Mouse (Mus musculus): ENCODE data around the gene Kif1b. TPM values are rescaled to one million over a fixed set of nuclear protein-coding genes. Genes with fewer than 3 reads are reported as not detected.

Kif1b gene
- polyA plus RNA-seq, 1 experiment from 2014 or later, result 50.7 TPM

DNA sequence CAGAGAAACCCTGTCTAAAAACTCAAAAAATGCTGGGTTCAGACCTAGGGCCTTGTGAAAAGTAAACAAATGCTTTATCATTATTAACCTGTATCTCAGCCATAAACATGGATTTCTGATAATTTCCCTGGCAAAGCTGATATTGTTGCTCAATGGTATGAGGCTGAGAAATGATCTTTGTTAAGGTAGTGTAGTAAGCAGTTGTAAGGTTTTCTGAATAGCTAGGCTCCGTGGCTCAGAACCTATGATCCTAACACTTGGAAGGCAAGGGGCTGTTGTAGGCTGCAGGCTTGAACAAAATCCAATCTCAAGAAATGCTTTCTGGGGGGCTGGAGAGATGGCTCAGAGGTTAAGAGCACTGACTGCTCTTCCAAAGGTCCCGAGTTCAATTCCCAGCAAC lies 118.9 kb downstream of the Kif1b start:
- H3K4me3 ChIP-seq (ENCODE audit: low read depth, low read length), result no peak overlapping the region
- H3K9ac ChIP-seq (replicated peaks; ENCODE audit: low read depth, low read length), result no peak overlapping the region
- no peaks in the 10 kb centered on the region for H3K27me3 ChIP-seq (ENCODE audit: control insufficient read depth, insufficient read depth, low read length)
- H3K27ac ChIP-seq (ENCODE audit: low read length), result no peak overlapping the region
- no peak for ATAC-seq (ENCODE audit: insufficient number of reproducible peaks, insufficient read depth, low FRiP score, low read depth)
- H3K4me1 ChIP-seq (ENCODE audit: control insufficient read depth, insufficient read depth, low read length), result no peaks in the 10 kb centered on the region
- H3K9me3 ChIP-seq (ENCODE audit: control insufficient read depth, low read depth, low read length), result no peaks in the 10 kb centered on the region
- H3K4me2 ChIP-seq (replicated peaks; ENCODE audit: low read depth, low read length), result no peak overlapping the region
- 79% methylated on average over 2 of the region's 2 CpGs for WGBS
- H3K36me3 ChIP-seq (ENCODE audit: control insufficient read depth, insufficient read depth, low read length), result peaks cover 23% of the 10 kb centered on the region

DNA sequence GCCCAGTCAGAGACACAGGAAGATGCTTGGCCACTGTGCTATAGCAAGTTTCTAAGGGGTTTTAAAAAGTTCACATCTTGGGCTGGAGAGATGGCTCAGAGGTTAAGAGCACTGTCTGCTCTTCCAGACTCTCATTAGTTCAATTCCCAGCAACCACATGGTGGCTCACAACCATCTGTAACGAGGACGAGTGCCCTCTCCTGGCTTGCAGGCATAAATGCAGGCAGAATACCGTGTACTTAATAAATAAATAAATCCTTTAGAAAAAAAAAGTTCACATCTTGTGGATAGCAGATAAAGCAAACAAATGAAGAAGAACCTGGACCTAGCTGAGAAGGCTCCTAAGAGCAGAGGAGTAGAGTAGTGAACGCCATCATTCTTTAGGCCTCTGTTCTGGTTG lies 124.7 kb downstream of the Kif1b start:
- no peak for ATAC-seq (ENCODE audit: insufficient number of reproducible peaks, insufficient read depth, low FRiP score, low read depth)
- H3K4me1 ChIP-seq (ENCODE audit: control insufficient read depth, insufficient read depth, low read length), result 0 out of 2 replicates have a peak, but pooled peaks cover 4% of the 10 kb centered on the region
- peaks cover 37% of the 10 kb centered on the region for H3K36me3 ChIP-seq (ENCODE audit: control insufficient read depth, insufficient read depth, low read length)
- no peak overlapping the region for H3K9ac ChIP-seq (replicated peaks; ENCODE audit: low read depth, low read length)
- WGBS, result 63% methylated on average over 4 of the region's 4 CpGs
- no peaks in the 10 kb centered on the region for H3K27me3 ChIP-seq (ENCODE audit: control insufficient read depth, insufficient read depth, low read length)
- no peak overlapping the region for H3K27ac ChIP-seq (ENCODE audit: low read length)
- no peaks in the 10 kb centered on the region for H3K9me3 ChIP-seq (ENCODE audit: control insufficient read depth, low read depth, low read length)
- H3K4me3 ChIP-seq (ENCODE audit: low read depth, low read length), result no peak overlapping the region
- no peak overlapping the region for H3K4me2 ChIP-seq (replicated peaks; ENCODE audit: low read depth, low read length)

DNA sequence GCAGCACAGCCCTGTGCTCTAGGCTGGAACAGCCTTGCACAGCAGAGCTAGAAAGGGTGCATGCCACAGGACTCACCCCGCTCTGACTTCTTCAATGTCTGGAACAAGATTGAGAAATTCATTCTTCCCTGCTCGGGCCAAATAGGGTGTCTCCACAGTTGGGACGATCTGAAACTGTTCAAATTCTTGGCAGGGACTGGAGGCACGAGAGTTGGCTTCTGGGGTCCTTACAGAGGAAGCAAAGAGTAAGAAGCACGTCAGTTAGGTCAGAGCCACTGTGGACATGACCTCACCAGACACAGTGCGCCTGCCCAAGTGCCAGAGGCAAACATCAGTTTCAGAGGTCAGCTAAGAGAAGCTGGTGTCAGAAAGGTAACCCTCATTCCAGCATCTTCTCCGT lies 125.3 kb downstream of the Kif1b start:
- H3K36me3 ChIP-seq (ENCODE audit: control insufficient read depth, insufficient read depth, low read length), result peaks cover 32% of the 10 kb centered on the region
- H3K9ac ChIP-seq (replicated peaks; ENCODE audit: low read depth, low read length), result no peak overlapping the region
- no peak overlapping the region for H3K27ac ChIP-seq (ENCODE audit: low read length)
- 89% methylated on average over 7 of the region's 7 CpGs for WGBS
- H3K4me2 ChIP-seq (replicated peaks; ENCODE audit: low read depth, low read length), result no peak overlapping the region
- H3K27me3 ChIP-seq (ENCODE audit: control insufficient read depth, insufficient read depth, low read length), result no peaks in the 10 kb centered on the region
- H3K4me1 ChIP-seq (ENCODE audit: control insufficient read depth, insufficient read depth, low read length), result 0 out of 2 replicates have a peak, but pooled peaks cover 4% of the 10 kb centered on the region
- no peaks in the 10 kb centered on the region for H3K9me3 ChIP-seq (ENCODE audit: control insufficient read depth, low read depth, low read length)
- ATAC-seq (ENCODE audit: insufficient number of reproducible peaks, insufficient read depth, low FRiP score, low read depth), result no peak
- no peak overlapping the region for H3K4me3 ChIP-seq (ENCODE audit: low read depth, low read length)

DNA sequence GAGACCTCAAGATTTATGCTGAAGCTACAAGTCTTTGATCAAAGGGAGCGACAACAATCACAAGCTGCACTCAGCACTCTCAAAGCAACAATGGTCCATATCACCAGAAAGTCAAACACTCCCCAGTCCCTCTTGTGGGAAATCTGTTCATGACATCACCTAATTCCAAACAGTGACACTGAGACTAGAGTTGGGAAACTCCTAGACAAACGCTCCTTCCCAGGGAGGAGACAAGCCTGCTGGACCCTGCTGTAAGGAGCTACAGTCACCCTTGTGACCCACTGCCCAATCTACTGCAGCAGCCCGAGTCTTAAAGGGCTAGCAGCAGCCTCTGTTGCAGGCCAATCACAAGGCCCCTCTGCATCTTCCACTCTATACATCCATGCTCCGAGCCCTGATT lies 127.9 kb downstream of the Kif1b start:
- H3K4me3 ChIP-seq (ENCODE audit: low read depth, low read length), result no peak overlapping the region
- no peaks in the 10 kb centered on the region for H3K27me3 ChIP-seq (ENCODE audit: control insufficient read depth, insufficient read depth, low read length)
- H3K4me1 ChIP-seq (ENCODE audit: control insufficient read depth, insufficient read depth, low read length), result 0 out of 2 replicates have a peak, but pooled peaks cover 4% of the 10 kb centered on the region
- 54% methylated on average over 4 of the region's 4 CpGs for WGBS
- peak; percentile 48; the same call in 1 of the 2 replicates for ATAC-seq (ENCODE audit: insufficient number of reproducible peaks, insufficient read depth, low FRiP score, low read depth)
- peaks cover 25% of the 10 kb centered on the region for H3K36me3 ChIP-seq (ENCODE audit: control insufficient read depth, insufficient read depth, low read length)
- H3K4me2 ChIP-seq (replicated peaks; ENCODE audit: low read depth, low read length), result no peak overlapping the region
- no peak overlapping the region for H3K9ac ChIP-seq (replicated peaks; ENCODE audit: low read depth, low read length)
- H3K27ac ChIP-seq (ENCODE audit: low read length), result peak overlapping the region; percentile 55; the same call in 1 of the 2 replicates
- no peaks in the 10 kb centered on the region for H3K9me3 ChIP-seq (ENCODE audit: control insufficient read depth, low read depth, low read length)

DNA sequence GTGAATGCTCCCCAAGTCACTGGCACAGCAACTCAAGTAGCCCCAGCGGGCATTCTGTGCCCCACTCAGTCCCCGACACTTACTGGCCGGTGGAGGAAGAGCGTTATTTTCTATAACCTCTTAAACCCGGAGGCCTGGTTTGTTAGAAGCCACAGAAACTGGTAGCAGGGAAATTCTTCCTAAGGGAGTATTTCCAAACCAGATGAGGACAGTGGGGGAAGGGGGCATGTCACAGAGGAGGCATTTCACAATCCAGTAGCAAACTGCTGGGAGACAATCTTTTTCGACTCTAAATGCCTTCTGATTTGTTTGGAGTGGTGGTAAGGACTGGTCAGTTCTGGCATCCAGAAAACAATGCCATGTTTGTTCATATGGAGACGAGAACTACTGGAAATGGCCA lies 128.3 kb downstream of the Kif1b start:
- no peak overlapping the region for H3K4me3 ChIP-seq (ENCODE audit: low read depth, low read length)
- no peak overlapping the region for H3K4me2 ChIP-seq (replicated peaks; ENCODE audit: low read depth, low read length)
- H3K9ac ChIP-seq (replicated peaks; ENCODE audit: low read depth, low read length), result no peak overlapping the region
- no peaks in the 10 kb centered on the region for H3K9me3 ChIP-seq (ENCODE audit: control insufficient read depth, low read depth, low read length)
- no peak for ATAC-seq (ENCODE audit: insufficient number of reproducible peaks, insufficient read depth, low FRiP score, low read depth)
- 0 out of 2 replicates have a peak, but pooled peaks cover 4% of the 10 kb centered on the region for H3K4me1 ChIP-seq (ENCODE audit: control insufficient read depth, insufficient read depth, low read length)
- 64% methylated on average over 7 of the region's 7 CpGs for WGBS
- H3K27me3 ChIP-seq (ENCODE audit: control insufficient read depth, insufficient read depth, low read length), result no peaks in the 10 kb centered on the region
- H3K27ac ChIP-seq (ENCODE audit: low read length), result peak overlapping the region; percentile 55; the same call in 1 of the 2 replicates
- H3K36me3 ChIP-seq (ENCODE audit: control insufficient read depth, insufficient read depth, low read length), result peaks cover 23% of the 10 kb centered on the region

DNA sequence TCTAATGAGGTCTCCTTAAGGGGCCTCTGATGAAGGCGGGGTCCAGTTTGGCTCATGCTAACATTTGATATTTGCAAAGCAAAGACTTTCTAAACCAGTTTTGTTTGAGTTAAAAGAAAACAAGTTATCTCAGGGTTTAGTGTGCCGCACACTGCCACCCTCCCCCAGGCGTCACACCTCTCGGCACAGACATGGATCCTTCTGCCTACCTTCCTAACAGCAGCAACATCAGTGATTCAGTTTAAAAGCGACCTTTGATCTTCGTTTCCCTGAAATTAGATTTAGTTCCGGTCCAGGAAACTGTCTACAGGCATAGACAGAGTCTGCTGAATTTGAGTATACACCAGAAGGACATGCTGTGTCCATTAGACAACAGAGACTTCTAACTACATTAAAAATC lies 129.2 kb downstream of the Kif1b start:
- 64% methylated on average over 7 of the region's 7 CpGs for WGBS
- ATAC-seq (ENCODE audit: insufficient number of reproducible peaks, insufficient read depth, low FRiP score, low read depth), result no peak

DNA sequence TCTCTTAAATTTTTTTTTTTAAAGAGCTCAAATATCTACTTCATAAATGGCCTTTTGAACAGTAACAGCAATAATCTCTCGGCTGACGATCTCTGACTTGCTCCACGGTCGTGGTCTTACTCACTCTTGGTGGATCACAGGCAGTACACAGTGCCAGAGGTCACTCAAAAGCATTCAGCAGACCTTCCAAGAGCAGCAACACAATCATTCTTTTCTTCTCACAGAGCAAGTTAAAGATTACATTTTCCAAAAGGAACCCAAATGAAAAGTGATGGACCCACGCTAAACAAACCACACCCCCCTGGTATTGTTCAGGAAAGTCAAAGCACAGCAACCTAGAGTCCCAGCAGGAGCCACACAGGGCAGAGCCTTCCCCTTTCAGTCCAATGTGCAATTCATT lies 130.4 kb downstream of the Kif1b start:
- 46% methylated on average over 5 of the region's 5 CpGs for WGBS
- H3K4me2 ChIP-seq (replicated peaks; ENCODE audit: low read depth, low read length), result no peak overlapping the region
- no peak for ATAC-seq (ENCODE audit: insufficient number of reproducible peaks, insufficient read depth, low FRiP score, low read depth)
- peak overlapping the region; percentile 35; the same call in 1 of the 2 replicates for H3K27ac ChIP-seq (ENCODE audit: low read length)
- H3K9ac ChIP-seq (replicated peaks; ENCODE audit: low read depth, low read length), result no peak overlapping the region
- no peaks in the 10 kb centered on the region for H3K9me3 ChIP-seq (ENCODE audit: control insufficient read depth, low read depth, low read length)
- H3K4me1 ChIP-seq (ENCODE audit: control insufficient read depth, insufficient read depth, low read length), result 0 out of 2 replicates have a peak, but pooled peaks cover 6% of the 10 kb centered on the region
- H3K27me3 ChIP-seq (ENCODE audit: control insufficient read depth, insufficient read depth, low read length), result no peaks in the 10 kb centered on the region
- H3K36me3 ChIP-seq (ENCODE audit: control insufficient read depth, insufficient read depth, low read length), result peaks cover 9% of the 10 kb centered on the region
- no peak overlapping the region for H3K4me3 ChIP-seq (ENCODE audit: low read depth, low read length)

More for the DNA sequence above, 129.2 kb downstream of the Kif1b start:
- Histone ChIP-seq H3K4me1 (ENCODE audit: control insufficient read depth, insufficient read depth, low read length) (0 out of 2 replicates have a peak, but pooled peaks cover 4% of the 10 kb centered on the region), H3K9me3 (ENCODE audit: control insufficient read depth, low read depth, low read length) (no peaks in the 10 kb centered on the region), H3K4me2 (replicated peaks; ENCODE audit: low read depth, low read length) (no peak overlapping the region), H3K36me3 (ENCODE audit: control insufficient read depth, insufficient read depth, low read length) (peaks cover 15% of the 10 kb centered on the region), H3K9ac (replicated peaks; ENCODE audit: low read depth, low read length) (0 out of 2 replicates have a peak overlapping the region, but pooled peaks have one; percentile 4), H3K4me3 (ENCODE audit: low read depth, low read length) (no peak overlapping the region), H3K27me3 (ENCODE audit: control insufficient read depth, insufficient read depth, low read length) (no peaks in the 10 kb centered on the region), H3K27ac (ENCODE audit: low read length) (peak overlapping the region; percentile 39; the same call in 1 of the 2 replicates)

GRCm38 (mm10) chr4:149176645-149177044 lies 130.8 kb downstream of the Kif1b start:
- ATAC-seq (ENCODE audit: insufficient number of reproducible peaks, insufficient read depth, low FRiP score, low read depth), result no peak
- no peak overlapping the region for H3K4me2 ChIP-seq (replicated peaks; ENCODE audit: low read depth, low read length)
- no peaks in the 10 kb centered on the region for H3K9me3 ChIP-seq (ENCODE audit: control insufficient read depth, low read depth, low read length)
- H3K4me1 ChIP-seq (ENCODE audit: control insufficient read depth, insufficient read depth, low read length), result 0 out of 2 replicates have a peak, but pooled peaks cover 6% of the 10 kb centered on the region
- H3K4me3 ChIP-seq (ENCODE audit: low read depth, low read length), result no peak overlapping the region
- H3K36me3 ChIP-seq (ENCODE audit: control insufficient read depth, insufficient read depth, low read length), result peaks cover 7% of the 10 kb centered on the region; the same call in 1 of the 2 replicates
- no peak overlapping the region for H3K9ac ChIP-seq (replicated peaks; ENCODE audit: low read depth, low read length)
- no peak overlapping the region for H3K27ac ChIP-seq (ENCODE audit: low read length)
- H3K27me3 ChIP-seq (ENCODE audit: control insufficient read depth, insufficient read depth, low read length), result no peaks in the 10 kb centered on the region
- 79% methylated on average over 6 of the region's 6 CpGs for WGBS

DNA sequence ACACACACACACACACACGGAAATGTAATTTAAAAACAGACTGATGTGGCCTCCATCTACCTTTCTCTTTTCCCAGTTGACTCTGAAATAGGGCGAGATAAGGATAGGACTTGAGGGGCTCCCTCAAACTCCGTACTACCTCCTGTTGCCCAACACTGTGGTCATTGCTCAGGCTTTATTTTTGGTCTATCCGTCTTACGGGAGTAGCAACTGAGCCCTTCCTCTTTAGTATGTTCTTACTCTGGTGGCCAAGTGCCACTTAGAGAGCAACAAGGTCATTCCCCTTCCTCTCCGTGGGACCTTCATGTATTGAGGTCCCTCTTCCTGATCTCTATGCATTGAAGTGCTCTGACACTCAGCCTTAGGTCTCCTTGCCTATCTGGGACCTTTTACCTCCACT lies 133.8 kb downstream of the Kif1b start:
- no peak for ATAC-seq (ENCODE audit: insufficient number of reproducible peaks, insufficient read depth, low FRiP score, low read depth)
- Histone ChIP-seq H3K27ac (ENCODE audit: low read length) (no peak overlapping the region), H3K4me1 (ENCODE audit: control insufficient read depth, insufficient read depth, low read length) (0 out of 2 replicates have a peak, but pooled peaks cover 2% of the 10 kb centered on the region), H3K4me3 (ENCODE audit: low read depth, low read length) (no peak overlapping the region), H3K27me3 (ENCODE audit: control insufficient read depth, insufficient read depth, low read length) (no peaks in the 10 kb centered on the region), H3K4me2 (replicated peaks; ENCODE audit: low read depth, low read length) (no peak overlapping the region), H3K36me3 (ENCODE audit: control insufficient read depth, insufficient read depth, low read length) (no peaks in the 10 kb centered on the region), H3K9ac (replicated peaks; ENCODE audit: low read depth, low read length) (no peak overlapping the region), H3K9me3 (ENCODE audit: control insufficient read depth, low read depth, low read length) (no peaks in the 10 kb centered on the region)
- 88% methylated on average over 6 of the region's 6 CpGs for WGBS
